In the genomic region with DNA sequence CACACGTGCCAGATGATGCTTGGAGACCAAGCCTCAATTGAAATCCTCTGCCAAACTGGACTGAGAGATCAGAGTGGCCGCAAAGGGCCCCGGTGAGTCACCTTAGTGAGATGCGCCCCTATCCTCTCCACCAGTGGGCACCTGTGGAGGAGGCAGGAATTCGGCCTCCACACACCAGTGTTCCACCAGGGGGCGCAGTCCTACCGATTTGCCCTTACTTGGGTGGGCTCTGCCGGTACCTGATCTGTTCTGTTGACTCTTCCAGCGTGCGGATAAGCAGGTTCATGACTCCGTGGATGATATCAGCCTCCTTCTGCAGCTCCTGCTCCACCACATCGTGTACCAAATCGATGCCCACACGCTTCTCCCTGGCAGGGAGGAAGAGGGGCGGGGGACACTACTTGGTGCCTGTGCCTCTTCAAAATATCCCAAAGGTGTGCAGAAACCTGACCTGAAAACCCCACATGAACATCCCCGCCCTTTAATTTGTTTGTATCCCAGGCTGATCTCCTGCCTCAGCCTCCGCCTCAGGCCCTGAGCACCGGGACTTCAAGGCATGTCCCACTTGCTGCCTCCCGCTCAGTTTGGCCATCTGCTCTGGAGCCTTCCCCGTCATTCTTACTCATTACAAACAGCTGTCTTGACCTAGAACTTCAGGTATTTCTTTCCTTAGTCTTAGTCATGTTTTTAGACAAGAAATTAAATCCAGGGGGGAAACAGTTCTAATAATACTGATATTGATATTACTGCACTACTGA, we compare ENCODE assay signal across 9 mouse cellular contexts. TPM values are rescaled to one million over a fixed set of nuclear protein-coding genes. Genes with fewer than 3 reads are reported as not detected.
A peak's percentile ranks its signal among the peaks of the same experiment; 100 is the strongest.
DNase-seq lines count a peak whose midpoint lies in the region; ATAC-seq and TF ChIP-seq lines count a peak whose summit lies in the region.
"Had no signal": no experiment of that assay in that cellular context is flagged by ENCODE, and none has a peak within 500 bp of the region (broad histone marks: within the 10 kb centered on the region; RNA-seq: fewer than 3 reads in every experiment).

No protein-coding gene starts in this region.

- WGBS in hindbrain, embryonic 14.5 days: 23% methylated on average over 20 of the region's 20 CpGs

- H3K4me3 ChIP-seq in hindbrain, embryonic 14.5 days (replicated peaks; ENCODE audit: low read length): no peak overlapping the region

- ATAC-seq in Patski: peak; percentile 51
- no peak for ATAC-seq in hindbrain, embryonic 14.5 days (ENCODE audit: low FRiP score)
- peak; percentile 90 for ATAC-seq in megakaryocyte progenitor cell, adult 5-6 weeks (replicated peaks; ENCODE audit: poor library complexity)

- H3K9ac ChIP-seq in hindbrain, embryonic 14.5 days: no peak overlapping the region

- no peaks in the 10 kb centered on the region for H3K27me3 ChIP-seq in Patski
- no peaks in the 10 kb centered on the region for H3K27me3 ChIP-seq in hindbrain, embryonic 14.5 days (ENCODE audit: control insufficient read depth, insufficient read depth, low read length)

- no peaks in the 10 kb centered on the region for H3K9me3 ChIP-seq in hindbrain, embryonic 14.5 days (ENCODE audit: control insufficient read depth, low read length)

- DNase-seq in Patski (ENCODE audit: low read depth, low spot score): no peak
- DNase-seq in cerebellum, postnatal 10 days: peak; percentile 92 to 94
- peak; percentile 84 for DNase-seq in gastrocnemius, adult 18-20 months (ENCODE audit: low spot score)
- peak; percentile 65 for DNase-seq in hindbrain, embryonic 14.5 days (ENCODE audit: low spot score)
- peak; percentile 45 to 73 for DNase-seq in left cerebral cortex, postnatal 14 days (ENCODE audit: low spot score in 2 of 2)
- peak; percentile 80 for DNase-seq in right cerebral cortex, postnatal 4 days
- DNase-seq in urinary bladder, postnatal 4 days (ENCODE audit: low spot score in 2 of 2): peak; percentile 53 to 82

- TF ChIP-seq CTCF in Patski (IDR thresholded peaks at IDR 0.05): peak; percentile 96

- H3K4me2 ChIP-seq in hindbrain, embryonic 14.5 days (replicated peaks): peak overlapping the region; percentile 27

- H3K4me1 ChIP-seq in hindbrain, embryonic 14.5 days (replicated peaks; ENCODE audit: control insufficient read depth, insufficient read depth, low read length): no peaks in the 10 kb centered on the region

- in situ Hi-C loops in Patski (cut with MboI; ENCODE audit: low pct_unique_long_range_greater_than_20kb): loop anchor here (5.0 to 10.0 kb wide), 3 partner anchors 72 to 212 kb away; no protein-coding TSS in a partner anchor

- CTCF ChIA-PET in Patski (lab: Charles Lee): interaction anchor here (1.0 to 1.3 kb wide), 3 partner anchors 8 to 56 kb away, joined by 3 to 5 read pairs (median 3); no protein-coding TSS in a partner anchor

- H3K27ac ChIP-seq in hindbrain, embryonic 14.5 days: no peak overlapping the region
- H3K27ac ChIP-seq: macrophage had no signal

- intact Hi-C loops in left cerebral cortex, postnatal 14 days (cut with DNase I): loop anchor here (1.0 kb wide), 1 partner anchor 74 kb away; no protein-coding TSS in a partner anchor

- POLR2A ChIA-PET in Patski (lab: Charles Lee): interaction anchor here (0.7 kb wide), 1 partner anchor 71 kb away, joined by 3 read pairs; no protein-coding TSS in a partner anchor

- no peaks in the 10 kb centered on the region for H3K36me3 ChIP-seq in hindbrain, embryonic 14.5 days (replicated peaks; ENCODE audit: control insufficient read depth, insufficient read depth)

RNA-seq across cellular contexts. Expression of a gene that starts 7.1 kb away (rescaled TPM):
- polyA plus RNA-seq in Patski (2021): not detected
- total RNA-seq in gastrocnemius, adult 18-20 months (2021): 1 to 10 TPM; 1.6 to 3.4 TPM
- polyA plus RNA-seq in hindbrain, embryonic 14.5 days (2014; fragmentation: Nextera tagmentation; extraction: Ambion mirVana): 9.9 and 10.1 TPM in 2 replicates
- 1 to 10 TPM; 1.3 to 1.7 TPM for total RNA-seq in left cerebral cortex, postnatal 14 days (2021)
- not detected in 2 replicates for total RNA-seq in megakaryocyte progenitor cell, adult 5-6 weeks (2015)
- not detected in 2 replicates for total RNA-seq in megakaryocyte progenitor cell, adult 5-6 weeks (2017)
- polyA plus RNA-seq: macrophage had no signal

RNA-seq across cellular contexts. Expression of a gene that starts 40.9 kb away (rescaled TPM):
- polyA plus RNA-seq in Patski (2021): not detected
- total RNA-seq in gastrocnemius, adult 18-20 months (2021): not detected
- not detected in 2 replicates for polyA plus RNA-seq in hindbrain, embryonic 14.5 days (2014; fragmentation: Nextera tagmentation; extraction: Ambion mirVana)
- not detected for total RNA-seq in left cerebral cortex, postnatal 14 days (2021)
- total RNA-seq in megakaryocyte progenitor cell, adult 5-6 weeks (2015): not detected in 2 replicates
- not detected in 2 replicates for total RNA-seq in megakaryocyte progenitor cell, adult 5-6 weeks (2017)
- polyA plus RNA-seq: macrophage had no signal

RNA-seq across cellular contexts. Expression of a gene that starts 53.7 kb away (rescaled TPM):
- 8.6 TPM for polyA plus RNA-seq in Patski (2021)
- total RNA-seq in gastrocnemius, adult 18-20 months (2021): 1 to 10 TPM; 2.3 to 2.8 TPM
- polyA plus RNA-seq in hindbrain, embryonic 14.5 days (2014; fragmentation: Nextera tagmentation; extraction: Ambion mirVana): 1.1 and 3.3 TPM in 2 replicates
- 1 to 10 TPM; 1.9 to 2.9 TPM for total RNA-seq in left cerebral cortex, postnatal 14 days (2021)
- 7.2 and 16.1 TPM in 2 replicates for total RNA-seq in megakaryocyte progenitor cell, adult 5-6 weeks (2015)
- total RNA-seq in megakaryocyte progenitor cell, adult 5-6 weeks (2017): 3.5 and 17.4 TPM in 2 replicates

RNA-seq across cellular contexts. Expression of a gene that starts 56.4 kb away (rescaled TPM):
- 18.8 TPM for polyA plus RNA-seq in Patski (2021)
- total RNA-seq in gastrocnemius, adult 18-20 months (2021): 100 to 1,000 TPM; 311 to 327 TPM
- polyA plus RNA-seq in hindbrain, embryonic 14.5 days (2014; fragmentation: Nextera tagmentation; extraction: Ambion mirVana): 4.6 and 4.8 TPM in 2 replicates
- total RNA-seq in left cerebral cortex, postnatal 14 days (2021): 1 to 10 TPM in 1 of 2 experiments, under 1 TPM in 1; 0.59 to 1.1 TPM
- not detected in 2 replicates for total RNA-seq in megakaryocyte progenitor cell, adult 5-6 weeks (2015)
- total RNA-seq in megakaryocyte progenitor cell, adult 5-6 weeks (2017): 0.14 TPM in 1 of 2 replicates, not detected in the other
- polyA plus RNA-seq: macrophage had no signal
